Mouse (Mus musculus) limb, embryonic 15.5 days (tissue): Measurements from ENCODE around the gene Celsr2. TPM values are rescaled to one million over a fixed set of nuclear protein-coding genes. Genes with fewer than 3 reads are reported as not detected.

Experiments used
- ATAC-seq: fragments of 200-750 bp; cut with Nextera tagmentation; 2 replicates; pipeline ENCODE4 v1.8.0; 2017; ENCODE audit warnings: low read depth, moderate TSS enrichment; ENCODE audit not compliant: insufficient number of reproducible peaks, low FRiP score, low TSS enrichment
- H3K27ac ChIP-seq: fragments of 300-500 bp; sonication (generic); 2 replicates; pipeline ENCODE4 v1.5.1; 2015; ENCODE audit warnings: moderate library complexity, mild to moderate bottlenecking, inconsistent platforms
- H3K27me3 ChIP-seq: fragments of 300-500 bp; sonication (generic); 2 replicates; pipeline ENCODE4 v1.6.1; 2015; ENCODE audit warnings: inconsistent platforms
- H3K36me3 ChIP-seq: fragments of 300-500 bp; sonication (generic); 2 replicates; pipeline ENCODE4 v1.6.1; 2015; ENCODE audit warnings: inconsistent platforms
- H3K4me1 ChIP-seq: fragments of 300-500 bp; sonication (generic); 2 replicates; pipeline ENCODE4 v1.6.1; 2015; ENCODE audit warnings: inconsistent platforms
- H3K4me2 ChIP-seq: fragments of 300-500 bp; sonication (generic); 2 replicates; pipeline ENCODE4 v1.6.1; 2015; ENCODE audit warnings: mild to moderate bottlenecking, inconsistent platforms
- H3K4me3 ChIP-seq: fragments of 300-500 bp; sonication (generic); 2 replicates; pipeline ENCODE4 v1.5.1; 2015; ENCODE audit warnings: mild to moderate bottlenecking, inconsistent platforms
- H3K9ac ChIP-seq: fragments of 300-500 bp; sonication (generic); 2 replicates; pipeline ENCODE4 v1.6.1; 2015; ENCODE audit warnings: inconsistent platforms
- H3K9me3 ChIP-seq: fragments of 300-500 bp; sonication (generic); 2 replicates; pipeline ENCODE4 v1.6.1; 2016; ENCODE audit warnings: inconsistent platforms
- WGBS: fragments of 180-500 bp; shearing (Covaris S2); methylation state at CpG from one replicate; pipeline ENCODE4 v1.1.7; 2015; 5-methylcytosine and 5-hydroxymethylcytosine counted together
- polyA plus RNA-seq: library from polyadenylated mRNA; unstranded; fragments of >200 nt; fragmentation: Nextera tagmentation; extraction: Ambion mirVana; gene quantifications from 2 replicates; pipeline ENCODE4 v1.2.1, GENCODE M21; 2015

The Celsr2 gene
- polyA plus RNA-seq, 1 experiment from 2014 or later = 11.7 TPM

- ATAC-seq = no peak
- Histone ChIP-seq H3K4me1 (0 out of 2 replicates have a peak, but pooled peaks cover 3% of the 10 kb centered on the region), H3K27me3 (no peaks in the 10 kb centered on the region), H3K9ac (no peak overlapping the region), H3K36me3 (no peaks in the 10 kb centered on the region), H3K4me2 (no peak overlapping the region), H3K9me3 (no peaks in the 10 kb centered on the region), H3K4me3 (no peak overlapping the region), H3K27ac (no peak overlapping the region)
- 57% methylated on average over 9 of the region's 9 CpGs for WGBS
Measured at GRCm38 (mm10) chr3:108367173-108367572, 48.2 kb downstream of the Celsr2 start.

GRCm38 (mm10) chr3:108364270-108364995, 50.9 kb downstream of the Celsr2 start, which contains the start of gene Mybphl:
Gene Mybphl, plus strand, starts transcription at chr3:108364911.
- Histone ChIP-seq H3K4me3 (no peak within 1 kb of the TSS), H3K4me1 (peaks cover 15% of the 10 kb centered on the region), H3K9ac (no peak within 1 kb of the TSS), H3K27ac (no peak within 1 kb of the TSS), H3K27me3 (no peaks in the 10 kb centered on the region), H3K4me2 (no peak within 1 kb of the TSS), H3K36me3 (no peaks in the 10 kb centered on the region; the same call in 1 of the 2 replicates), H3K9me3 (no peaks in the 10 kb centered on the region)
- ATAC-seq = no peak
- 67% methylated on average over 9 of the region's 9 CpGs for WGBS

- ATAC-seq = no peak
- Histone ChIP-seq H3K4me1 (peaks cover 15% of the 10 kb centered on the region), H3K9ac (no peak overlapping the region), H3K4me2 (no peak overlapping the region), H3K9me3 (no peaks in the 10 kb centered on the region), H3K4me3 (no peak overlapping the region), H3K36me3 (no peaks in the 10 kb centered on the region; the same call in 1 of the 2 replicates), H3K27ac (no peak overlapping the region), H3K27me3 (no peaks in the 10 kb centered on the region)
- 75% methylated on average over 3 of the region's 3 CpGs for WGBS
Measured at GRCm38 (mm10) chr3:108363626-108364025, 51.7 kb downstream of the Celsr2 start.

- no peak overlapping the region for H3K27ac ChIP-seq
- H3K27me3 ChIP-seq = no peaks in the 10 kb centered on the region
- no peak overlapping the region for H3K4me3 ChIP-seq
- 11% methylated on average over 7 of the region's 7 CpGs for WGBS
- H3K4me1 ChIP-seq = peaks cover 15% of the 10 kb centered on the region
- no peak overlapping the region for H3K4me2 ChIP-seq
- no peak overlapping the region for H3K9ac ChIP-seq
- no peaks in the 10 kb centered on the region for H3K9me3 ChIP-seq
- H3K36me3 ChIP-seq = peaks cover 11% of the 10 kb centered on the region
- no peak for ATAC-seq
Measured at GRCm38 (mm10) chr3:108360894-108361293, 54.5 kb downstream of the Celsr2 start.

- Histone ChIP-seq H3K4me1 (peaks cover 12% of the 10 kb centered on the region), H3K4me3 (no peak overlapping the region), H3K9me3 (no peaks in the 10 kb centered on the region), H3K9ac (no peak overlapping the region), H3K27me3 (no peaks in the 10 kb centered on the region), H3K27ac (no peak overlapping the region), H3K4me2 (no peak overlapping the region), H3K36me3 (peaks cover 35% of the 10 kb centered on the region)
- 63% methylated on average over 6 of the region's 6 CpGs for WGBS
- no peak for ATAC-seq
Measured at GRCm38 (mm10) chr3:108358445-108358844, 56.9 kb downstream of the Celsr2 start.

GRCm38 (mm10) chr3:108357051-108357450, 58.3 kb downstream of the Celsr2 start:
- 79% methylated on average over 10 of the region's 10 CpGs for WGBS
- Histone ChIP-seq H3K27me3 (no peaks in the 10 kb centered on the region), H3K4me2 (no peak overlapping the region), H3K9me3 (no peaks in the 10 kb centered on the region), H3K4me3 (no peak overlapping the region), H3K4me1 (peaks cover 12% of the 10 kb centered on the region), H3K9ac (no peak overlapping the region), H3K36me3 (peaks cover 42% of the 10 kb centered on the region), H3K27ac (no peak overlapping the region)
- ATAC-seq = no peak

GRCm38 (mm10) chr3:108355245-108355644, 60.1 kb downstream of the Celsr2 start:
- peaks cover 57% of the 10 kb centered on the region for H3K36me3 ChIP-seq
- H3K4me2 ChIP-seq = no peak overlapping the region
- no peak overlapping the region for H3K9ac ChIP-seq
- peaks cover under 1% of the 10 kb centered on the region; the same call in 1 of the 2 replicates for H3K4me1 ChIP-seq
- WGBS = 89% methylated on average over 3 of the region's 3 CpGs
- H3K9me3 ChIP-seq = no peaks in the 10 kb centered on the region
- ATAC-seq = no peak
- no peaks in the 10 kb centered on the region for H3K27me3 ChIP-seq
- H3K27ac ChIP-seq = no peak overlapping the region
- no peak overlapping the region for H3K4me3 ChIP-seq

GRCm38 (mm10) chr3:108348376-108348775, 67.0 kb downstream of the Celsr2 start:
- H3K27ac ChIP-seq = no peak overlapping the region
- no peaks in the 10 kb centered on the region for H3K4me1 ChIP-seq
- H3K9me3 ChIP-seq = no peaks in the 10 kb centered on the region
- ATAC-seq = no peak
- H3K9ac ChIP-seq = no peak overlapping the region
- H3K4me2 ChIP-seq = no peak overlapping the region
- peaks cover 57% of the 10 kb centered on the region for H3K36me3 ChIP-seq
- no peak overlapping the region for H3K4me3 ChIP-seq
- 78% methylated on average over 9 of the region's 9 CpGs for WGBS
- no peaks in the 10 kb centered on the region for H3K27me3 ChIP-seq

GRCm38 (mm10) chr3:108345855-108346254, 69.5 kb downstream of the Celsr2 start:
- Histone ChIP-seq H3K27ac (no peak overlapping the region), H3K4me1 (no peaks in the 10 kb centered on the region), H3K4me3 (no peak overlapping the region), H3K27me3 (no peaks in the 10 kb centered on the region), H3K36me3 (peaks cover 56% of the 10 kb centered on the region), H3K9me3 (no peaks in the 10 kb centered on the region), H3K9ac (no peak overlapping the region), H3K4me2 (no peak overlapping the region)
- WGBS = 78% methylated on average over 7 of the region's 7 CpGs
- ATAC-seq = no peak

- Histone ChIP-seq H3K4me2 (no peak overlapping the region), H3K27ac (no peak overlapping the region), H3K9ac (no peak overlapping the region), H3K36me3 (peaks cover 63% of the 10 kb centered on the region), H3K4me3 (no peak overlapping the region), H3K9me3 (no peaks in the 10 kb centered on the region), H3K4me1 (no peaks in the 10 kb centered on the region), H3K27me3 (no peaks in the 10 kb centered on the region)
- WGBS = 62% methylated on average over 7 of the region's 7 CpGs
- ATAC-seq = no peak
Measured at GRCm38 (mm10) chr3:108342185-108342584, 73.2 kb downstream of the Celsr2 start.

GRCm38 (mm10) chr3:108341040-108341439, 74.3 kb downstream of the Celsr2 start:
- no peak for ATAC-seq
- Histone ChIP-seq H3K9me3 (no peaks in the 10 kb centered on the region), H3K27me3 (no peaks in the 10 kb centered on the region), H3K9ac (no peak overlapping the region), H3K36me3 (peaks cover 57% of the 10 kb centered on the region), H3K27ac (no peak overlapping the region), H3K4me2 (no peak overlapping the region), H3K4me3 (no peak overlapping the region), H3K4me1 (no peaks in the 10 kb centered on the region)
- 68% methylated on average over 2 of the region's 2 CpGs for WGBS
